Mouse (Mus musculus) liver, adult 2 months (tissue): ENCODE data around the gene Ttc9b. TPM values are rescaled to one million over a fixed set of nuclear protein-coding genes. Genes with fewer than 3 reads are reported as not detected.
"Not testable (repeated sequence)": the region's sequence is repeated elsewhere in the genome, so short reads cannot be mapped to it uniquely, and the experiment has no call there.

Experiments used
- DNase-seq: peaks from one replicate; pipeline ENCODE4 v3.0.0-alpha.2; 2011; ENCODE audit warnings: low read depth, low spot score; ENCODE audit errors: extremely low read depth
- H3K27ac ChIP-seq: fragments of 200-500 bp; replicated peaks from 2 replicates; pipeline ENCODE4 v1.5.1; 2012; ENCODE audit warnings: low read depth, mild to moderate bottlenecking, control low read depth, inconsistent platforms, low read length; ENCODE audit not compliant: insufficient read depth
- H3K27me3 ChIP-seq: fragments of 200-500 bp; 2 replicates; pipeline ENCODE4 v1.6.1; 2012; ENCODE audit warnings: mild to moderate bottlenecking, moderate library complexity, low read length, inconsistent platforms; ENCODE audit not compliant: control insufficient read depth, insufficient read depth
- H3K36me3 ChIP-seq: fragments of 200-500 bp; 2 replicates; pipeline ENCODE4 v1.6.1; 2012; ENCODE audit warnings: low read length, inconsistent platforms; ENCODE audit not compliant: control insufficient read depth, insufficient read depth
- H3K4me1 ChIP-seq: fragments of 200-500 bp; 2 replicates; pipeline ENCODE4 v1.6.1; 2011; ENCODE audit warnings: low read length; ENCODE audit not compliant: control insufficient read depth, insufficient read depth
- H3K4me3 ChIP-seq: fragments of 200-500 bp; 2 replicates; pipeline ENCODE4 v1.5.1; 2011; ENCODE audit warnings: low read depth, mild to moderate bottlenecking, control low read depth, low read length, moderate library complexity; ENCODE audit not compliant: insufficient read depth
- H3K79me2 ChIP-seq: fragments of 200-500 bp; 2 replicates; pipeline ENCODE4 v1.6.1; 2012; ENCODE audit warnings: inconsistent platforms, mild to moderate bottlenecking, low read length, moderate library complexity; ENCODE audit not compliant: control insufficient read depth, insufficient read depth
- H3K9ac ChIP-seq: fragments of 200-500 bp; 2 replicates; pipeline ENCODE4 v1.6.1; 2012; ENCODE audit warnings: low read depth, mild to moderate bottlenecking, control low read depth, inconsistent platforms, low read length
- CTCF ChIP-seq: fragments of 200-500 bp; IDR thresholded peaks from 2 replicates; pipeline ENCODE4 v1.5.1; 2011; ENCODE audit warnings: low read depth, low read length, control low read depth
- POLR2A ChIP-seq: fragments of 200-500 bp; IDR thresholded peaks from 2 replicates; pipeline ENCODE4 v1.6.1; 2011; ENCODE audit warnings: low read length, control low read depth; ENCODE audit not compliant: insufficient read depth; ENCODE audit errors: extremely low read depth
- WGBS: fragments of 180-500 bp; shearing (Covaris S2); methylation state at CpG from one replicate; pipeline ENCODE4 v1.1.7; 2018; 5-methylcytosine and 5-hydroxymethylcytosine counted together
- polyA plus RNA-seq: library from polyadenylated mRNA; depleted of rRNA; stranded (reverse); fragments of >200 nt; gene quantifications from 2 replicates; pipeline ENCODE4 v1.2.3, GENCODE M21; 2012
- total RNA-seq: library from RNA; depleted of rRNA; stranded (reverse); fragments of >200 nt; gene quantifications from 2 replicates; pipeline ENCODE4 v1.2.3, GENCODE M21; 2014

The Ttc9b gene
- total and polyA plus RNA-seq, 2 experiments: not detected

- Histone ChIP-seq H3K4me3 (no peak overlapping the region), H3K36me3 (peaks cover 22% of the 10 kb centered on the region), H3K4me1 (no peaks in the 10 kb centered on the region), H3K27ac (no peak overlapping the region), H3K79me2 (peaks cover 29% of the 10 kb centered on the region; the same call in 1 of the 2 replicates), H3K27me3 (no peaks in the 10 kb centered on the region), H3K9ac (no peak overlapping the region)
- no peak for TF ChIP-seq POLR2A
- no peak for TF ChIP-seq CTCF
- 76% methylated on average over 8 of the region's 8 CpGs for WGBS
- DNase-seq: no peak
These were observed 39.8 kb upstream of the Ttc9b start for GRCm38 (mm10) chr7:27613751-27614499.

GRCm38 (mm10) chr7:27621028-27621427 lies 32.7 kb upstream of the Ttc9b start:
- H3K4me1 ChIP-seq: no peaks in the 10 kb centered on the region
- no peaks in the 10 kb centered on the region for H3K79me2 ChIP-seq
- H3K4me3 ChIP-seq: no peak overlapping the region
- TF ChIP-seq POLR2A (no peak), CTCF (no peak)
- H3K27me3 ChIP-seq: no peaks in the 10 kb centered on the region
- H3K9ac ChIP-seq: no peak overlapping the region
- no peak for DNase-seq
- 85% methylated on average over 6 of the region's 6 CpGs for whole genome bisulfite sequencing
- H3K36me3 ChIP-seq: peaks cover 49% of the 10 kb centered on the region
- H3K27ac ChIP-seq: no peak overlapping the region

- H3K79me2 ChIP-seq: no peaks in the 10 kb centered on the region
- no peak overlapping the region for H3K4me3 ChIP-seq
- TF ChIP-seq CTCF (no peak), POLR2A (no peak)
- H3K9ac ChIP-seq: no peak overlapping the region
- peaks cover 47% of the 10 kb centered on the region for H3K36me3 ChIP-seq
- no peak overlapping the region for H3K27ac ChIP-seq
- DNase-seq: no peak
- H3K4me1 ChIP-seq: no peaks in the 10 kb centered on the region
- no peaks in the 10 kb centered on the region for H3K27me3 ChIP-seq
- 96% methylated on average over 1 of the region's 1 CpGs for WGBS
These were observed 31.5 kb upstream of the Ttc9b start for GRCm38 (mm10) chr7:27622234-27622633.

GRCm38 (mm10) chr7:27624967-27625366 lies 28.7 kb upstream of the Ttc9b start:
- Histone ChIP-seq H3K27ac (no peak overlapping the region), H3K27me3 (no peaks in the 10 kb centered on the region), H3K36me3 (peaks cover 42% of the 10 kb centered on the region), H3K4me3 (no peak overlapping the region), H3K4me1 (no peaks in the 10 kb centered on the region), H3K9ac (no peak overlapping the region), H3K79me2 (no peaks in the 10 kb centered on the region)
- TF ChIP-seq CTCF: no peak
- TF ChIP-seq POLR2A: no peak
- no peak for DNase-seq

GRCm38 (mm10) chr7:27627707-27628106 lies 26.0 kb upstream of the Ttc9b start:
- WGBS: 92% methylated on average over 7 of the region's 7 CpGs
- no peaks in the 10 kb centered on the region for H3K27me3 ChIP-seq
- no peak overlapping the region for H3K4me3 ChIP-seq
- H3K79me2 ChIP-seq: no peaks in the 10 kb centered on the region
- H3K36me3 ChIP-seq: peaks cover 40% of the 10 kb centered on the region
- TF ChIP-seq CTCF (no peak), POLR2A (no peak)
- no peak overlapping the region for H3K27ac ChIP-seq
- H3K9ac ChIP-seq: no peak overlapping the region
- DNase-seq: no peak
- no peaks in the 10 kb centered on the region for H3K4me1 ChIP-seq

- no peaks in the 10 kb centered on the region for H3K4me1 ChIP-seq
- H3K79me2 ChIP-seq: no peaks in the 10 kb centered on the region
- WGBS: 87% methylated on average over 6 of the region's 6 CpGs
- TF ChIP-seq POLR2A (no peak), CTCF (no peak)
- H3K36me3 ChIP-seq: peaks cover 36% of the 10 kb centered on the region
- no peak overlapping the region for H3K4me3 ChIP-seq
- no peak overlapping the region for H3K9ac ChIP-seq
- H3K27ac ChIP-seq: no peak overlapping the region
- DNase-seq: no peak
- no peaks in the 10 kb centered on the region for H3K27me3 ChIP-seq
These were observed 25.5 kb upstream of the Ttc9b start for GRCm38 (mm10) chr7:27628190-27628589.

- WGBS: 93% methylated on average over 7 of the region's 7 CpGs
These were observed 24.9 kb upstream of the Ttc9b start for GRCm38 (mm10) chr7:27628816-27629215.

More at GRCm38 (mm10) chr7:27628816-27629215, 24.9 kb upstream of the Ttc9b start:
- not testable (repeated sequence) for H3K27me3 ChIP-seq, DNase-seq, H3K79me2 ChIP-seq, H3K4me3 ChIP-seq, H3K27ac ChIP-seq, H3K9ac ChIP-seq, H3K4me1 ChIP-seq
- peaks cover 33% of the 10 kb centered on the region for H3K36me3 ChIP-seq
